Mouse (Mus musculus) sigmoid colon, adult 10 weeks (tissue): ENCODE data around the gene Nbeal2. TPM values are rescaled to one million over a fixed set of nuclear protein-coding genes. Genes with fewer than 3 reads are reported as not detected.

ENCODE experiments used
- polyA plus RNA-seq: library from polyadenylated mRNA; stranded (reverse); fragments of 350-450 nt; fragmentation: Illumina TruSeq; extraction: RNeasy Lipid Tissue Mini Kit (QIAGEN cat#74804); gene quantifications from one replicate; pipeline ENCODE4 v1.2.3, GENCODE M21; 2014; ENCODE audit warnings: low read depth, low replicate concordance

The Nbeal2 gene
- polyA plus RNA-seq = 0.63 TPM

GRCm38 (mm10) chr9:110653655-110654461, at the start of gene Nbeal2:
TSS of gene Nbeal2 (minus strand) at chr9:110654161.

GRCm38 (mm10) chr9:110656249-110657221, 2.6 kb upstream of the Nbeal2 start, which contains the start of gene Ccdc12:
TSS of gene Ccdc12 (plus strand) at chr9:110656503.

GRCm38 (mm10) chr9:110624361-110625166, 29.4 kb downstream of the Nbeal2 start, which contains the start of gene Nradd:
TSS of gene Nradd (minus strand) at chr9:110624452.

Other genes with a start within 250 kb of the Nbeal2 start
- 0.54 TPM for gene Ptpn23, start 245.9 kb downstream of the Nbeal2 start, polyA plus RNA-seq
- gene Ngp, start 234.4 kb downstream of the Nbeal2 start, polyA plus RNA-seq = not detected
- 9.1 TPM for gene Klhl18, start 177.5 kb downstream of the Nbeal2 start, polyA plus RNA-seq
- 1.4 TPM for gene Kif9, start 177.2 kb downstream of the Nbeal2 start, polyA plus RNA-seq
- 78.1 TPM for gene Setd2, start 121.6 kb downstream of the Nbeal2 start, polyA plus RNA-seq
- 0.66 TPM for gene Nradd, start 29.7 kb downstream of the Nbeal2 start, polyA plus RNA-seq
- not detected for gene Ccdc12, start 2.3 kb upstream of the Nbeal2 start, polyA plus RNA-seq
- not detected for gene Myl3, start 87.7 kb upstream of the Nbeal2 start, polyA plus RNA-seq
- gene Pth1r, start 93.0 kb upstream of the Nbeal2 start, polyA plus RNA-seq = not detected
- not detected for gene Prss42, start 144.0 kb upstream of the Nbeal2 start, polyA plus RNA-seq
- gene Prss44, start 159.8 kb upstream of the Nbeal2 start, polyA plus RNA-seq = not detected
- not detected for gene Prss43, start 172.5 kb upstream of the Nbeal2 start, polyA plus RNA-seq
- gene Prss45, start 180.4 kb upstream of the Nbeal2 start, polyA plus RNA-seq = not detected
- gene Prss46, start 190.3 kb upstream of the Nbeal2 start, polyA plus RNA-seq = not detected
- gene Prss50, start 203.8 kb upstream of the Nbeal2 start, polyA plus RNA-seq = not detected
- 3.4 TPM for gene Als2cl, start 225.7 kb upstream of the Nbeal2 start, polyA plus RNA-seq
- gene Tmie, start 226.0 kb upstream of the Nbeal2 start, polyA plus RNA-seq = 0.35 TPM